Mouse (Mus musculus): Measurements from ENCODE around the gene Gpr4. TPM values are rescaled to one million over a fixed set of nuclear protein-coding genes. Genes with fewer than 3 reads are reported as not detected.

Gene Gpr4
- polyA plus RNA-seq, 1 experiment from 2014 or later: 0.09 TPM

GRCm38 (mm10) chr7:19209494-19209893, 2.8 kb upstream of the Gpr4 start:
- peaks cover 14% of the 10 kb centered on the region; the same call in 1 of the 2 replicates for H3K36me3 ChIP-seq (ENCODE audit: inconsistent target)
- H3K27ac ChIP-seq: no peak overlapping the region
- H3K79me2 ChIP-seq (ENCODE audit: inconsistent target): no peaks in the 10 kb centered on the region
- no peak overlapping the region for H3K4me3 ChIP-seq (ENCODE audit: inconsistent target)
- WGBS (ENCODE audit: missing documents): 93% methylated on average over 4 of the region's 4 CpGs

DNA sequence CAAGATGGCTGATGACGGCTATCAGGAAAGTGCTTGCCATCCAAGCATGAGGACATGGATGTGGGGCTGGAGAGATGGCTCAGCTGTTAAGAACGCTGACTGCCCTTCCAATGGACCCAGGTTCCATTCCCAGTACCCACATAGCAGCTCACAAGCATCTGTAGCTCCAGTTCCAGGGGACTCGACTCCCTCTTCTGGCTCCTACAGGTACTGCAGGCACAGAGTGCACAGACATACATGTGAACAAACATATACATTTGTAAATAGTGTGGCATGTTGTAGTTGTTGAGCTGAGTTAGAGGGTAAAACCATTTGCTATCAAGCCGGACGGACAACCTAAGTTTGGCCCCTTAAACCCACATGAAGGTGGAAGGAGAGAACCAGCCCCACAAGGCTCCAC, 2.3 kb upstream of the Gpr4 start:
- Histone ChIP-seq H3K27ac (no peak overlapping the region), H3K36me3 (ENCODE audit: inconsistent target) (peaks cover 8% of the 10 kb centered on the region; the same call in 1 of the 2 replicates), H3K4me3 (ENCODE audit: inconsistent target) (no peak overlapping the region), H3K79me2 (ENCODE audit: inconsistent target) (no peaks in the 10 kb centered on the region)
- WGBS (ENCODE audit: missing documents): 94% methylated on average over 5 of the region's 5 CpGs

- Histone ChIP-seq H3K27ac (no peak overlapping the region), H3K36me3 (ENCODE audit: inconsistent target) (no peaks in the 10 kb centered on the region), H3K79me2 (ENCODE audit: inconsistent target) (no peaks in the 10 kb centered on the region), H3K4me3 (ENCODE audit: inconsistent target) (no peak overlapping the region)
- 92% methylated on average over 5 of the region's 5 CpGs for WGBS (ENCODE audit: missing documents)
Measured at GRCm38 (mm10) chr7:19211041-19211675, 1.2 kb upstream of the Gpr4 start.

GRCm38 (mm10) chr7:19213385-19213784, 1.0 kb downstream of the Gpr4 start:
- WGBS (ENCODE audit: missing documents): 86% methylated on average over 2 of the region's 2 CpGs
- Histone ChIP-seq H3K36me3 (ENCODE audit: inconsistent target) (no peaks in the 10 kb centered on the region), H3K4me3 (ENCODE audit: inconsistent target) (no peak overlapping the region), H3K79me2 (ENCODE audit: inconsistent target) (no peaks in the 10 kb centered on the region), H3K27ac (no peak overlapping the region)

DNA sequence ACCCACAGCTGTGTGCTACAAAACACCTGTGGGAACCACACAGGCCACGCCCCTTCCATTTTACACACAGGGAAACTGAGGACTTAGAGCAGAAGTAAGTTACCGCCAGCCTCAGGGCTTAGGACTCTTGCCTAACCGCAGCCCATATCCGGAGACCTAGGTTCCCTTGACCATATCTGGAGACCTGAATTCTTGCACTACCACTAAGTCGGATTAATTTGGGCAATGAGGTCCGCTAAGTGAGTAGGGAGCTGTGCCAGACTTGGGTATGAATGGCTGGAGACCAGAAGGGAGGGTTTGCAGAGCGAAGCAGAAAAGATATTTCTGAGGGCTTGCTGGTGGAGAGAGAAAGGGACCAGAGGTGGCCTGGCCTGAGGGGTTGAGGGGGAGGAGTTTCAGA, 2.0 kb downstream of the Gpr4 start:
- 11% methylated on average over 7 of the region's 7 CpGs for WGBS (ENCODE audit: missing documents)
- Histone ChIP-seq H3K27ac (no peak overlapping the region), H3K36me3 (ENCODE audit: inconsistent target) (no peaks in the 10 kb centered on the region), H3K79me2 (ENCODE audit: inconsistent target) (no peaks in the 10 kb centered on the region), H3K4me3 (ENCODE audit: inconsistent target) (no peak overlapping the region)

GRCm38 (mm10) chr7:19214940-19215339, 2.6 kb downstream of the Gpr4 start:
- Histone ChIP-seq H3K27ac (no peak overlapping the region), H3K36me3 (ENCODE audit: inconsistent target) (no peaks in the 10 kb centered on the region), H3K4me3 (ENCODE audit: inconsistent target) (no peak overlapping the region), H3K79me2 (ENCODE audit: inconsistent target) (no peaks in the 10 kb centered on the region)
- 5% methylated on average over 7 of the region's 9 CpGs for WGBS (ENCODE audit: missing documents)

- no peak overlapping the region for H3K4me3 ChIP-seq (ENCODE audit: inconsistent target)
- 18% methylated on average over 5 of the region's 5 CpGs for whole genome bisulfite sequencing (ENCODE audit: missing documents)
- peak overlapping the region; percentile 14; the same call in 1 of the 2 replicates for H3K27ac ChIP-seq
- no peaks in the 10 kb centered on the region for H3K79me2 ChIP-seq (ENCODE audit: inconsistent target)
- no peaks in the 10 kb centered on the region for H3K36me3 ChIP-seq (ENCODE audit: inconsistent target)
Measured at GRCm38 (mm10) chr7:19217492-19217891, 5.2 kb downstream of the Gpr4 start.

DNA sequence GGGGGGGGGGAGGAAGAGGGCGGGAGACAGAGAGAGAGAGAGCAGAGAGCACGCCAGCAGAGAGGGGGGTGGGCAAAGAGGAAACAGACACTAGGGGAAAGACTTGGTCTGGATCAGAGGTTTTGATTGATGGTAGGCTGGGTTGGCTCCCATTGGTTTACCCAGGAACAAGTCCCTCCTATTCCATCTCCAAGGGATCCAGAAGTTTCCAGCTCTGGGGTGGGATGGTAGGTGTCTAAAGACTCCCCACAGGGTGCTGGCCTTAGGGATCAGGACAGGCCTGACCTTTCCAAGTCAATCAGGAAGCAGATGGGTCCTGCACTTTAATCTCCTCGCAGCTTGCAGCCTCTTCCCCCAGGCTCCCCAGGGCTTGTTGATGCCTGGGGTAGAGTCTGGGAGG, 5.6 kb downstream of the Gpr4 start:
- 15% methylated on average over 3 of the region's 3 CpGs for WGBS (ENCODE audit: missing documents)
- Histone ChIP-seq H3K79me2 (ENCODE audit: inconsistent target) (no peaks in the 10 kb centered on the region), H3K27ac (peak overlapping the region; percentile 14), H3K36me3 (ENCODE audit: inconsistent target) (no peaks in the 10 kb centered on the region), H3K4me3 (ENCODE audit: inconsistent target) (no peak overlapping the region)

- Histone ChIP-seq H3K79me2 (ENCODE audit: inconsistent target) (no peaks in the 10 kb centered on the region), H3K36me3 (ENCODE audit: inconsistent target) (no peaks in the 10 kb centered on the region), H3K27ac (no peak overlapping the region), H3K4me3 (ENCODE audit: inconsistent target) (no peak overlapping the region)
- 93% methylated on average over 3 of the region's 3 CpGs for WGBS (ENCODE audit: missing documents)
Measured at GRCm38 (mm10) chr7:19220061-19220460, 7.7 kb downstream of the Gpr4 start.

DNA sequence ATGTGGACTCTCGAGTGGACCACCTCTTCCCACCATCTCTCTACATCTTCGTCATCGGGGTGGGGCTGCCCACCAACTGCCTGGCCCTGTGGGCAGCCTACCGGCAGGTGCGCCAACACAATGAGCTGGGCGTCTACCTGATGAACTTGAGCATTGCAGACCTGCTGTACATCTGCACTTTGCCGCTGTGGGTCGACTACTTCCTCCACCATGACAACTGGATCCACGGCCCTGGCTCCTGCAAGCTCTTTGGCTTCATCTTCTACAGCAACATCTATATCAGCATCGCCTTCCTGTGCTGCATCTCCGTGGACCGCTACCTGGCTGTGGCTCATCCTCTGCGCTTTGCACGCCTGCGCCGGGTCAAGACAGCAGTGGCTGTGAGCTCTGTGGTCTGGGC, 9.9 kb downstream of the Gpr4 start:
- Histone ChIP-seq H3K36me3 (ENCODE audit: inconsistent target) (no peaks in the 10 kb centered on the region), H3K79me2 (ENCODE audit: inconsistent target) (no peaks in the 10 kb centered on the region), H3K4me3 (ENCODE audit: inconsistent target) (no peak overlapping the region), H3K27ac (no peak overlapping the region)
- WGBS (ENCODE audit: missing documents): 94% methylated on average over 14 of the region's 16 CpGs

- WGBS (ENCODE audit: missing documents): 94% methylated on average over 9 of the region's 14 CpGs
- Histone ChIP-seq H3K36me3 (ENCODE audit: inconsistent target) (no peaks in the 10 kb centered on the region), H3K4me3 (ENCODE audit: inconsistent target) (no peak overlapping the region), H3K79me2 (ENCODE audit: inconsistent target) (no peaks in the 10 kb centered on the region), H3K27ac (no peak overlapping the region)
Measured at GRCm38 (mm10) chr7:19222875-19223274, 10.5 kb downstream of the Gpr4 start.

DNA sequence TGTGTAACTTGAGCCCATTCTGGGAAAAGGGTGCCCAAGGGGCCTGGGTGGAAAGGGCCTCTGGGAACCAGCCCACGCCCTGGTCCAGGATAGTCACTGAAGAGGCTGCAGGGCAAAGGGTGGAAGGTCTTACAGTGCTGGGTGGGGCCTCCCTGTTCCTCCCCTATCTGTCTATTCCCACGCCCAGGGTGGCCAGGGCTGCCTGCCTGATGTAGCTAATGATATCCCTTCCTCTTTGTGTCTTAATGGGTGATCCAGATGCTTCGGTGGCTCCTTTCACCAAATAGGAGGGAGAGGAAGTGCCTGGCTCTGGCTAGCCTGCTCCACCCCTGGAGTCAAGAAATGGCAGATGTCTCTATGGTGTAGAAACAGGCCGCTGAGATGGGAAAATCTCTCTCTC, 12.6 kb downstream of the Gpr4 start:
- Histone ChIP-seq H3K79me2 (ENCODE audit: inconsistent target) (peaks cover 7% of the 10 kb centered on the region), H3K36me3 (ENCODE audit: inconsistent target) (no peaks in the 10 kb centered on the region), H3K4me3 (ENCODE audit: inconsistent target) (no peak overlapping the region), H3K27ac (no peak overlapping the region)
- WGBS (ENCODE audit: missing documents): 94% methylated on average over 3 of the region's 4 CpGs

GRCm38 (mm10) chr7:19226817-19227797, 14.8 kb downstream of the Gpr4 start:
- Histone ChIP-seq H3K4me3 (ENCODE audit: inconsistent target) (peak overlapping the region; percentile 68), H3K36me3 (ENCODE audit: inconsistent target) (no peaks in the 10 kb centered on the region), H3K79me2 (ENCODE audit: inconsistent target) (peaks cover 29% of the 10 kb centered on the region), H3K27ac (peak overlapping the region; percentile 86)
- 26% methylated on average over 20 of the region's 20 CpGs for WGBS (ENCODE audit: missing documents)

GRCm38 (mm10) chr7:19227883-19228792, 15.8 kb downstream of the Gpr4 start, which contains the start of gene Opa3:
Gene Opa3 (plus strand): TSS chr7:19228334.
- Histone ChIP-seq H3K36me3 (ENCODE audit: inconsistent target) (no peaks in the 10 kb centered on the region), H3K79me2 (ENCODE audit: inconsistent target) (peaks cover 39% of the 10 kb centered on the region)
- WGBS (ENCODE audit: missing documents): under 1% methylated on average over 90 of the region's 91 CpGs

More at GRCm38 (mm10) chr7:19227883-19228792, 15.8 kb downstream of the Gpr4 start, which contains the start of gene Opa3:
- H3K27ac ChIP-seq: peak within 1 kb of the TSS; percentile 86
- H3K4me3 ChIP-seq (ENCODE audit: inconsistent target): peak within 1 kb of the TSS; percentile 82

All from macrophage (primary cell).